Mouse (Mus musculus) embryonic fibroblast, embryonic 13.5 days (primary cell): ENCODE results near the gene 1700021F07Rik.

Experiments used
- CTCF ChIP-seq: IDR thresholded peaks from 2 replicates; pipeline ENCODE4 v1.5.1; 2011; ENCODE audit warnings: mild to moderate bottlenecking, control low read depth, low read length, moderate library complexity, borderline replicate concordance; ENCODE audit not compliant: insufficient read depth
- POLR2A ChIP-seq: IDR thresholded peaks from 2 replicates; pipeline ENCODE4 v1.6.1; 2011; ENCODE audit warnings: low read depth, mild to moderate bottlenecking, control low read depth, low read length, moderate library complexity

DNA sequence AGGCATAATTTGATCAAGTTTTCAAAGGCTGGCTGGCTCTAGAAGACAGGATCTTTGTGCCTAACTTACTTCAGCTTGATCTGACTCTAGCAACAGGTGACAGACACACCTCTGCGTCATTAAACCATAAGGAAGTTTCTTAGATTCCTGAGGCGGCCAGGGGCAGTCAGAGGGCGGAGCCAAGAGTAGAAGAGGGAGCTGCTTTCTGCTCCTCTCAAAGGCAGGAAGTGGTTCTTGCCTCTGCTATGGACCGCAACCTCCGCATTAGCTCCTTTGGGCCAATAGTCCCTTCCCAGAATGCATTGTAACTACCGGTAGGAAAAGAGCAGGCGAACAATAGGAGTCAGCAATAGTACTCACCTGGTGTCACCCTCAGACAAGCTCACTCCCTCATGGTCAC, 12.2 kb downstream of the 1700021F07Rik start:
- TF ChIP-seq CTCF = no peak
- TF ChIP-seq POLR2A = no peak
